Comparison of ENCODE assay signal across 8 mouse cellular contexts in the genomic region with DNA sequence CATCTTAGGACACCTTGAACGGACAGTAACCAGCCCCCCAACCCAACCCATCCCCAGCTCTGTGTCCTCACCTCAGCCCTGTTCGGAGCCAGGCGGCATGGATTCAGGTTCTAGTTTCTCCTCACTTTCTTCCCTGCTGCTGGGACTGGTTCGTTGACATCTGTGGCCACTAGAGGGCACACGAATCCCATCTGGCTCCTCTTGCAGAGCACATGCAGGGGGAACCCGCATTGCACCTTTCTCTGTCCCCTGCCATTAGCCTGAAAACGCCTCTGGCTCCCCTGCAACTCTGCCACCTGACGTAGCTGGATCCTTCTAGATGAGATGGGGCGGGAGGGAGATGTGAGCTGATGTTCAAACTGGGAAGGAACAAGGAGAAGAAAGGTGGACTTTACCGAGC. TPM values are rescaled to one million over a fixed set of nuclear protein-coding genes. Genes with fewer than 3 reads are reported as not detected.
DNase-seq lines count a peak whose midpoint lies in the region; ATAC-seq and TF ChIP-seq lines count a peak whose summit lies in the region.

No protein-coding gene starts in this region.

- peaks cover 18% of the 10 kb centered on the region for H3K4me1 ChIP-seq in hindbrain, postnatal 0 days (ENCODE audit: insufficient read depth, low read length)

- peak; percentile 96 for TF ChIP-seq CTCF in hindbrain, postnatal 0 days (IDR thresholded peaks at IDR 0.05; ENCODE audit: low read depth)

- peak overlapping the region; percentile 48; the same call in 1 of the 2 replicates for H3K27ac ChIP-seq in hindbrain, postnatal 0 days

- peak overlapping the region; percentile 16 for H3K4me3 ChIP-seq in hindbrain, postnatal 0 days (ENCODE audit: low read length)

- H3K36me3 ChIP-seq in hindbrain, postnatal 0 days (ENCODE audit: insufficient read depth, low read length): peaks cover 6% of the 10 kb centered on the region; the same call in 1 of the 2 replicates

- peak; percentile 43 for ATAC-seq in hindbrain, postnatal 0 days
- peak; percentile 79 for ATAC-seq in megakaryocyte, adult 5-6 weeks (ENCODE audit: poor library complexity, severe bottlenecking)

- 0 out of 2 replicates have a peak overlapping the region, but pooled peaks have one; percentile 33 for H3K9ac ChIP-seq in hindbrain, postnatal 0 days (replicated peaks; ENCODE audit: low read length)

- peak; percentile 78 for DNase-seq in WW6 (ENCODE audit: low read depth, low spot score)
- peak; percentile 48 to 79 for DNase-seq in cerebellum, postnatal 4 days (ENCODE audit: low spot score in 2 of 2)
- DNase-seq in gastrocnemius, adult 8-10 months (ENCODE audit: low spot score in 2 of 2): peak; percentile 55 to 67
- DNase-seq in hindbrain, postnatal 0 days (ENCODE audit: low spot score): peak; percentile 90
- peak; percentile 81 to 83 for DNase-seq in left cerebral cortex, adult 18-20 months (ENCODE audit: low spot score in 2 of 2)
- peak; percentile 87 to 89 for DNase-seq in right cerebral cortex, postnatal 10 days (ENCODE audit: low spot score in 2 of 2)
- DNase-seq in urinary bladder, postnatal 14 days (ENCODE audit: low spot score): peak; percentile 77

- H3K27me3 ChIP-seq in hindbrain, postnatal 0 days (ENCODE audit: insufficient read depth, low read length): no peaks in the 10 kb centered on the region

- peak overlapping the region; percentile 49 for H3K4me2 ChIP-seq in hindbrain, postnatal 0 days (ENCODE audit: low read depth, low read length)

- 6% methylated on average over 10 of the region's 10 CpGs for whole genome bisulfite sequencing in hindbrain, postnatal 0 days

- H3K9me3 ChIP-seq in hindbrain, postnatal 0 days (ENCODE audit: low read length): no peaks in the 10 kb centered on the region

RNA-seq across cellular contexts. Expression of gene Scn2b, which starts 4.2 kb away (rescaled TPM):
- total RNA-seq in gastrocnemius, adult 8-10 months (2022): 1 to 10 TPM; 1.5 to 2.1 (median 1.6) TPM
- 9.9 and 14.3 TPM in 2 replicates for total RNA-seq in hindbrain, postnatal 0 days (2014; rRNA removed)
- 9.0 and 9.7 TPM in 2 replicates for polyA plus RNA-seq in hindbrain, postnatal 0 days (2015; fragmentation: Nextera tagmentation; extraction: Ambion mirVana)
- total RNA-seq in left cerebral cortex, adult 18-20 months (2021): 100 to 1,000 TPM; 267 to 274 TPM
- 0.42 and 0.78 TPM in 2 replicates for total RNA-seq in megakaryocyte, adult 5-6 weeks (2015)
- 0.95 and 0.98 TPM in 2 replicates for total RNA-seq in megakaryocyte, adult 5-6 weeks (2017)

RNA-seq across cellular contexts. Expression of gene Scn4b, which starts 16.4 kb away (rescaled TPM):
- total RNA-seq in gastrocnemius, adult 8-10 months (2022): 100 to 1,000 TPM; 209 to 275 (median 247) TPM
- total RNA-seq in hindbrain, postnatal 0 days (2014; rRNA removed): 2.2 TPM in 2 replicates
- 0.79 and 0.85 TPM in 2 replicates for polyA plus RNA-seq in hindbrain, postnatal 0 days (2015; fragmentation: Nextera tagmentation; extraction: Ambion mirVana)
- 10 to 100 TPM; 87.0 to 91.4 TPM for total RNA-seq in left cerebral cortex, adult 18-20 months (2021)
- total RNA-seq in megakaryocyte, adult 5-6 weeks (2015): not detected in 2 replicates
- total RNA-seq in megakaryocyte, adult 5-6 weeks (2017): 0.04 TPM in 1 of 2 replicates, not detected in the other

RNA-seq across cellular contexts. Expression of gene Jaml, which starts 42.8 kb away (rescaled TPM):
- under 1 TPM; 0.12 to 0.81 (median 0.24) TPM for total RNA-seq in gastrocnemius, adult 8-10 months (2022)
- not detected in 2 replicates for total RNA-seq in hindbrain, postnatal 0 days (2014; rRNA removed)
- 0.40 and 0.71 TPM in 2 replicates for polyA plus RNA-seq in hindbrain, postnatal 0 days (2015; fragmentation: Nextera tagmentation; extraction: Ambion mirVana)
- 1 to 10 TPM in 1 of 2 experiments, under 1 TPM in 1; 0.35 to 1.3 TPM for total RNA-seq in left cerebral cortex, adult 18-20 months (2021)
- total RNA-seq in megakaryocyte, adult 5-6 weeks (2015): 11.7 and 13.9 TPM in 2 replicates
- total RNA-seq in megakaryocyte, adult 5-6 weeks (2017): 25.1 and 27.0 TPM in 2 replicates

Comparison
In these comparisons a context has a peak if more than half of its experiments do, and no peak if none do; other contexts are left out.
1. Peak in every context shown above with its lines: DNase-seq, ATAC-seq, H3K4me3 ChIP-seq and H3K27ac ChIP-seq.
2. RNA of gene Scn2b, which starts 4.2 kb away (total RNA-seq): 267 to 274 TPM in left cerebral cortex, adult 18-20 months; 9.9 to 14.3 TPM in hindbrain, postnatal 0 days, 1.5 to 2.1 TPM in gastrocnemius, adult 8-10 months and 0.42 to 0.98 TPM in megakaryocyte, adult 5-6 weeks; every median in the first group is over 10 times any median in the second.
3. RNA of gene Scn4b, which starts 16.4 kb away (total RNA-seq): 209 to 275 TPM in gastrocnemius, adult 8-10 months and 87.0 to 91.4 TPM in left cerebral cortex, adult 18-20 months; 2.2 TPM in hindbrain, postnatal 0 days and 0.04 TPM in megakaryocyte, adult 5-6 weeks; every median in the first group is over 10 times any median in the second.
4. RNA of gene Jaml, which starts 42.8 kb away (total RNA-seq): 11.7 to 27.0 TPM in megakaryocyte, adult 5-6 weeks; 0.35 to 1.3 TPM in left cerebral cortex, adult 18-20 months, 0.12 to 0.81 TPM in gastrocnemius, adult 8-10 months and not detected in hindbrain, postnatal 0 days; every median in the first group is over 4 times any median in the second.